Mouse (Mus musculus) MEL (cell line): Measurements from ENCODE around the gene Upk2. TPM values are rescaled to one million over a fixed set of nuclear protein-coding genes. Genes with fewer than 3 reads are reported as not detected.

Experiments
- DNase-seq: peaks from one replicate; pipeline ENCODE4 v3.0.0; 2011; ENCODE audit warnings: low read depth, low spot score
- H3K27ac ChIP-seq: 2 replicates; pipeline ENCODE4 v1.5.1; 2012; ENCODE audit warnings: low read depth, mild to moderate bottlenecking, control low read depth, low read length, moderate library complexity; ENCODE audit not compliant: control insufficient read depth
- H3K27me3 ChIP-seq, 2 experiments: fragments of 150-350 bp in 1 of 2; sonication (generic) in 1 of 2; 2 replicates each; pipeline ENCODE4 v1.6.1; 2012; ENCODE audit warnings: low read length in 2 of 2, mild to moderate bottlenecking in 2 of 2, improper control_type of control experiment in 1 of 2, moderate library complexity in 1 of 2; ENCODE audit not compliant: insufficient read depth in 2 of 2, control insufficient read depth in 1 of 2
- H3K36me3 ChIP-seq, 2 experiments: 2 replicates each; pipeline ENCODE4 v1.6.1; 2012 to 2014; ENCODE audit warnings: low read length in 2 of 2, improper control_type of control experiment in 1 of 2, inconsistent platforms in 1 of 2, mild to moderate bottlenecking in 1 of 2; ENCODE audit not compliant: insufficient read depth in 2 of 2, control insufficient read depth in 1 of 2
- H3K4me1 ChIP-seq, 2 experiments: fragments of 150-350 bp in 1 of 2; sonication (generic) in 1 of 2; 2 replicates each; pipeline ENCODE4 v1.6.1; 2012; ENCODE audit warnings: low read length in 2 of 2, improper control_type of control experiment in 1 of 2, mild to moderate bottlenecking in 1 of 2; ENCODE audit not compliant: insufficient read depth in 2 of 2, control insufficient read depth in 1 of 2
- H3K4me3 ChIP-seq, 2 experiments: fragments of 150-350 bp in 1 of 2; sonication (generic) in 1 of 2; 2 replicates each; pipeline ENCODE4 v1.5.1; 2012; ENCODE audit warnings: low read depth in 2 of 2, low read length in 2 of 2, mild to moderate bottlenecking in 2 of 2, moderate library complexity in 2 of 2, control low read depth in 1 of 2, improper control_type of control experiment in 1 of 2; ENCODE audit not compliant: control insufficient read depth in 1 of 2, insufficient read depth in 1 of 2
- H3K79me2 ChIP-seq: 2 replicates; pipeline ENCODE4 v1.6.1; 2012; ENCODE audit warnings: mild to moderate bottlenecking, low read length, moderate library complexity; ENCODE audit not compliant: control insufficient read depth, poor library complexity, insufficient read depth
- H3K9ac ChIP-seq: 2 replicates; pipeline ENCODE4 v1.6.1; 2012; ENCODE audit warnings: low read depth, mild to moderate bottlenecking, control low read depth, low read length, moderate library complexity; ENCODE audit not compliant: control insufficient read depth, poor library complexity, severe bottlenecking
- H3K9me3 ChIP-seq: fragments of 150-350 bp; sonication (generic); replicated peaks from 2 replicates; pipeline ENCODE4 v1.6.1; 2012; ENCODE audit warnings: mild to moderate bottlenecking, low read length, improper control_type of control experiment, moderate library complexity; ENCODE audit not compliant: insufficient read depth
- CHD2 ChIP-seq: IDR thresholded peaks from 2 replicates; pipeline ENCODE4 v1.6.1; 2011; ENCODE audit warnings: low read length, improper control_type of control experiment
- CTCF ChIP-seq, 3 experiments: IDR thresholded peaks in 2 of 3; conservative IDR thresholded peaks in 1 of 3; 2 replicates each; pipeline ENCODE4 v1.5.1; 2011 to 2012; ENCODE audit warnings: low read length in 3 of 3, low read depth in 2 of 3, mild to moderate bottlenecking in 2 of 3, improper control_type of control experiment in 1 of 3, inconsistent platforms in 1 of 3, mixed read lengths in 1 of 3, moderate library complexity in 1 of 3; ENCODE audit not compliant: control insufficient read depth in 1 of 3, insufficient read depth in 1 of 3, poor library complexity in 1 of 3, severe bottlenecking in 1 of 3
- E2F4 ChIP-seq: IDR thresholded peaks from 2 replicates; pipeline ENCODE4 v1.6.1; 2011; ENCODE audit warnings: low read depth, low read length, improper control_type of control experiment, borderline replicate concordance
- ETS1 ChIP-seq: IDR thresholded peaks from 2 replicates; pipeline ENCODE4 v1.6.1; 2012; ENCODE audit warnings: low read depth, mild to moderate bottlenecking, inconsistent platforms, low read length, improper control_type of control experiment, moderate library complexity
- HCFC1 ChIP-seq: IDR thresholded peaks from 2 replicates; pipeline ENCODE4 v1.6.1; 2012; ENCODE audit warnings: low read depth, mild to moderate bottlenecking, inconsistent platforms, low read length, improper control_type of control experiment, moderate library complexity
- KAT2A ChIP-seq: conservative IDR thresholded peaks from 2 replicates; pipeline ENCODE4 v1.6.1; 2012; ENCODE audit warnings: low read depth, low read length, improper control_type of control experiment, inconsistent platforms
- MAFK ChIP-seq: IDR thresholded peaks from 2 replicates; pipeline ENCODE4 v1.6.1; 2011; ENCODE audit warnings: low read depth, mild to moderate bottlenecking, low read length, improper control_type of control experiment, borderline replicate concordance
- MAZ ChIP-seq: IDR thresholded peaks from 2 replicates; pipeline ENCODE4 v1.6.1; 2012; ENCODE audit warnings: low read depth, mild to moderate bottlenecking, inconsistent platforms, low read length, improper control_type of control experiment
- MEF2A ChIP-seq: IDR thresholded peaks from 2 replicates; pipeline ENCODE4 v1.6.1; 2014; ENCODE audit warnings: low read depth, mild to moderate bottlenecking, inconsistent platforms, low read length, improper control_type of control experiment; ENCODE audit not compliant: poor library complexity, insufficient replicate concordance, severe bottlenecking; ENCODE audit errors: extremely low read depth
- MYB ChIP-seq: IDR thresholded peaks from 2 replicates; pipeline ENCODE4 v1.6.1; 2011; ENCODE audit warnings: mild to moderate bottlenecking, low read depth, low read length, improper control_type of control experiment
- MYC ChIP-seq: IDR thresholded peaks from 2 replicates; pipeline ENCODE4 v1.6.1; 2011; ENCODE audit warnings: low read depth, mild to moderate bottlenecking, low read length, improper control_type of control experiment, moderate library complexity
- NRF1 ChIP-seq: IDR thresholded peaks from 2 replicates; pipeline ENCODE4 v1.6.1; 2014; ENCODE audit warnings: low read depth, mild to moderate bottlenecking, inconsistent platforms, low read length, improper control_type of control experiment, moderate library complexity; ENCODE audit not compliant: poor library complexity, insufficient read depth, severe bottlenecking
- POLR2A ChIP-seq, 2 experiments: IDR thresholded peaks; 2 replicates each; pipeline ENCODE4 v1.6.1; 2011 to 2012; ENCODE audit warnings: low read length in 2 of 2, mild to moderate bottlenecking in 2 of 2, control low read depth in 1 of 2, improper control_type of control experiment in 1 of 2, low read depth in 1 of 2, moderate library complexity in 1 of 2; ENCODE audit not compliant: control insufficient read depth in 1 of 2, insufficient read depth in 1 of 2, poor library complexity in 1 of 2
- POLR2AphosphoS2 ChIP-seq: IDR thresholded peaks from 2 replicates; pipeline ENCODE4 v1.6.1; 2011; ENCODE audit warnings: low read length, improper control_type of control experiment
- POLR2AphosphoS5 ChIP-seq: IDR thresholded peaks from 2 replicates; pipeline ENCODE4 v1.6.1; 2012; ENCODE audit warnings: low read depth, borderline replicate concordance, mild to moderate bottlenecking, inconsistent platforms, low read length, moderate library complexity, mixed read lengths
- RCOR1 ChIP-seq: IDR thresholded peaks from 2 replicates; pipeline ENCODE4 v1.6.1; 2012; ENCODE audit warnings: low read depth, mild to moderate bottlenecking, inconsistent platforms, low read length, improper control_type of control experiment
- SIN3A ChIP-seq: IDR thresholded peaks from 2 replicates; pipeline ENCODE4 v1.6.1; 2012; ENCODE audit warnings: low read length, improper control_type of control experiment, inconsistent platforms
- SMC3 ChIP-seq: IDR thresholded peaks from 2 replicates; pipeline ENCODE4 v1.6.1; 2011; ENCODE audit warnings: low read depth, low read length, improper control_type of control experiment
- TCF12 ChIP-seq: IDR thresholded peaks from 2 replicates; pipeline ENCODE4 v1.6.1; 2014; ENCODE audit warnings: low read depth, mild to moderate bottlenecking, inconsistent platforms, low read length, improper control_type of control experiment, moderate library complexity
- UBTF ChIP-seq: IDR thresholded peaks from 2 replicates; pipeline ENCODE4 v1.6.1; 2012; ENCODE audit warnings: low read depth, mild to moderate bottlenecking, inconsistent platforms, low read length, improper control_type of control experiment, moderate library complexity, borderline replicate concordance; ENCODE audit not compliant: insufficient read depth
- USF2 ChIP-seq, 2 experiments: IDR thresholded peaks; 2 replicates each; pipeline ENCODE4 v1.6.1; 2011 to 2012; ENCODE audit warnings: improper control_type of control experiment in 2 of 2, low read length in 2 of 2, borderline replicate concordance in 1 of 2, inconsistent platforms in 1 of 2, low read depth in 1 of 2, mild to moderate bottlenecking in 1 of 2; ENCODE audit not compliant: insufficient read depth in 1 of 2
- ZMIZ1 ChIP-seq: IDR thresholded peaks from 2 replicates; pipeline ENCODE4 v1.6.1; 2012; ENCODE audit warnings: low read depth, mild to moderate bottlenecking, inconsistent platforms, low read length, improper control_type of control experiment, moderate library complexity
- polyA plus RNA-seq, 2 experiments: library from polyadenylated mRNA; stranded (reverse) in 1 of 2; unstranded in 1 of 2; fragments of >175 nt in 1 of 2; fragments of >200 nt in 1 of 2; gene quantifications; 2 replicates each; pipeline versions ENCODE4 v1.2.1 to v1.2.4; 2012; ENCODE audit warnings: low replicate concordance in 2 of 2, low read depth in 1 of 2; ENCODE audit not compliant: insufficient read length in 2 of 2, insufficient read depth in 1 of 2, missing spikeins in 1 of 2
- total RNA-seq: library from RNA; depleted of rRNA; stranded (reverse); fragments of 300-350 nt; gene quantifications from 2 replicates; pipeline ENCODE4 v1.2.3, GENCODE M21; 2012

The Upk2 gene
- total and polyA plus RNA-seq, 3 experiments, result not detected

- Histone ChIP-seq H3K36me3 (no peaks in the 10 kb centered on the region), H3K27ac (no peak overlapping the region), H3K9me3 (no peaks in the 10 kb centered on the region), H3K9ac (no peak overlapping the region)
- TF ChIP-seq ETS1, result no peak
- TF ChIP-seq NRF1, result no peak
- no peak for TF ChIP-seq POLR2A (IDR thresholded peaks at IDR 0.05; ENCODE audit: control insufficient read depth in 1 of 2, insufficient read depth in 1 of 2, low read depth in 1 of 2, low read length in 2 of 2, poor library complexity in 1 of 2)
- TF ChIP-seq MYC, result no peak
- TF ChIP-seq CTCF (IDR thresholded peaks at IDR 0.05 in 2 of 3, conservative IDR thresholded peaks at IDR 0.05 in 1 of 3; ENCODE audit: control insufficient read depth in 1 of 3, insufficient read depth in 1 of 3, low read depth in 2 of 3, low read length in 3 of 3, poor library complexity in 1 of 3, severe bottlenecking in 1 of 3), result no peak
- no peak for TF ChIP-seq E2F4
- TF ChIP-seq POLR2AphosphoS2, result no peak
- no peak for TF ChIP-seq TCF12
- no peak for TF ChIP-seq ZMIZ1
- TF ChIP-seq RCOR1, result no peak
- no peak for TF ChIP-seq CHD2
- no peak for TF ChIP-seq POLR2AphosphoS5
- no peak for TF ChIP-seq MAZ
- TF ChIP-seq MYB, result no peak
- TF ChIP-seq MAFK, result no peak
- TF ChIP-seq SMC3, result no peak
- TF ChIP-seq KAT2A, result no peak
- no peak for TF ChIP-seq MEF2A
- TF ChIP-seq, all 39 proteins: peak for 0
- H3K27me3 ChIP-seq, result no peaks in the 10 kb centered on the region
- H3K4me1 ChIP-seq, result no peaks in the 10 kb centered on the region
- no peaks in the 10 kb centered on the region for H3K79me2 ChIP-seq
- H3K4me3 ChIP-seq, result no peak overlapping the region
- DNase-seq, result no peak
Observed at GRCm38 (mm10) chr9:44500638-44501175, 45.9 kb upstream of the Upk2 start.

DNA sequence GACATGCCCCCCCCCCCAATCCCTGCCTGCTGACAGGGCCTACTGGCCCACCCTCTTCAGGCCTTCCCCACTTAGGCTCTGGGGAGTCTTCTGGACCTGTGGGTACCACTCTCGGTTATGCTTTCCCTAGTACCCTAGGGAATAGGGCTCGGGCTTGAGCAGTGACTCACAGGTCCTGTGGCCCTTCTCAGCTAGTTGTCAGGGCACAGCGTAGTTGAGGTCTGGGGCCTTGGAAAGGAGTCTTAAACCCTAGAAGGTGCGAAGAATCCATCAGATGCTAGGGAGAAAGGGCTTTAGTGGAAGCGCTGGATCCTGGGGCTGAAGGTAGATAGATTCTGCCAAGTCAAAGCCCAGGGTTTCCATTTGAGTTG is 45.4 kb upstream of the Upk2 start:
- Histone ChIP-seq H3K79me2 (no peaks in the 10 kb centered on the region), H3K4me3 (no peak overlapping the region), H3K4me1 (peaks cover 0 to 4% of the 10 kb centered on the region in 2 experiments; a peak in 1 of 4 replicates), H3K36me3 (peaks cover 0 to 2% of the 10 kb centered on the region in 2 experiments; a peak in 1 of 4 replicates), H3K27ac (no peak overlapping the region), H3K9me3 (no peaks in the 10 kb centered on the region), H3K9ac (no peak overlapping the region), H3K27me3 (no peaks in the 10 kb centered on the region)
- no peak for DNase-seq
- TF ChIP-seq NRF1 (no peak), CTCF (IDR thresholded peaks at IDR 0.05 in 2 of 3, conservative IDR thresholded peaks at IDR 0.05 in 1 of 3; ENCODE audit: control insufficient read depth in 1 of 3, insufficient read depth in 1 of 3, low read depth in 2 of 3, low read length in 3 of 3, poor library complexity in 1 of 3, severe bottlenecking in 1 of 3) (no peak), UBTF (no peak), E2F4 (no peak), USF2 (IDR thresholded peaks at IDR 0.05; ENCODE audit: borderline replicate concordance in 1 of 2, insufficient read depth in 1 of 2, low read depth in 1 of 2, low read length in 2 of 2) (no peak), POLR2A (IDR thresholded peaks at IDR 0.05; ENCODE audit: control insufficient read depth in 1 of 2, insufficient read depth in 1 of 2, low read depth in 1 of 2, low read length in 2 of 2, poor library complexity in 1 of 2) (no peak), HCFC1 (no peak), SIN3A (no peak), MYB (no peak)
